Mouse (Mus musculus) testis, adult 2 months (tissue): ENCODE measurements around the gene Ttc17. TPM values are rescaled to one million over a fixed set of nuclear protein-coding genes. Genes with fewer than 3 reads are reported as not detected.

Source experiments
- H3K27ac ChIP-seq: fragments of 200-500 bp; 2 replicates; pipeline ENCODE4 v1.5.1; 2012; ENCODE audit warnings: low read depth, low read length; ENCODE audit not compliant: control insufficient read depth, insufficient read depth
- H3K27me3 ChIP-seq: fragments of 200-500 bp; 2 replicates; pipeline ENCODE4 v1.6.1; 2012; ENCODE audit warnings: mild to moderate bottlenecking, low read length, moderate library complexity; ENCODE audit not compliant: control insufficient read depth, insufficient read depth
- H3K36me3 ChIP-seq: fragments of 200-500 bp; 2 replicates; pipeline ENCODE4 v1.6.1; 2012; ENCODE audit warnings: mild to moderate bottlenecking, low read length; ENCODE audit not compliant: control insufficient read depth, insufficient read depth
- H3K4me1 ChIP-seq: fragments of 200-500 bp; 2 replicates; pipeline ENCODE4 v1.6.1; 2012; ENCODE audit warnings: low read length; ENCODE audit not compliant: control insufficient read depth, insufficient read depth
- H3K4me3 ChIP-seq: fragments of 200-500 bp; 2 replicates; pipeline ENCODE4 v1.5.1; 2012; ENCODE audit warnings: low read depth, mild to moderate bottlenecking, low read length, moderate library complexity, mixed read lengths; ENCODE audit not compliant: control insufficient read depth
- CTCF ChIP-seq: fragments of 200-500 bp; IDR thresholded peaks from 2 replicates; pipeline ENCODE4 v1.5.1; 2012; ENCODE audit warnings: low read depth, mild to moderate bottlenecking, inconsistent platforms, low read length, moderate library complexity; ENCODE audit not compliant: control insufficient read depth, insufficient read depth, insufficient replicate concordance
- POLR2A ChIP-seq: fragments of 200-500 bp; IDR thresholded peaks from 2 replicates; pipeline ENCODE4 v1.6.1; 2012; ENCODE audit warnings: low read depth, mild to moderate bottlenecking, inconsistent platforms, low read length, moderate library complexity; ENCODE audit not compliant: control insufficient read depth
- polyA plus RNA-seq: library from polyadenylated mRNA; depleted of rRNA; stranded (reverse); fragments of >200 nt; gene quantifications from 2 replicates; pipeline ENCODE4 v1.2.3, GENCODE M21; 2012; rRNA removed

Ttc17 gene
- 4.2 and 4.3 TPM in 2 replicates for polyA plus RNA-seq

GRCm38 (mm10) chr2:94406083-94406957 lies at the start of gene Ttc17:
Gene Ttc17, minus strand, starts transcription at chr2:94406689.
- H3K36me3 ChIP-seq = no peaks in the 10 kb centered on the region; the same call in 1 of the 2 replicates
- no peak for TF ChIP-seq CTCF
- peak; percentile 80 for TF ChIP-seq POLR2A
- no peaks in the 10 kb centered on the region; the same call in 1 of the 2 replicates for H3K4me1 ChIP-seq
- H3K27ac ChIP-seq = peak within 1 kb of the TSS; percentile 88
- H3K4me3 ChIP-seq = peak within 1 kb of the TSS; percentile 95
- H3K27me3 ChIP-seq = no peaks in the 10 kb centered on the region

GRCm38 (mm10) chr2:94449643-94450042 lies 43.2 kb upstream of the Ttc17 start:
- Histone ChIP-seq H3K4me1 (no peaks in the 10 kb centered on the region), H3K27ac (no peak overlapping the region)
- TF ChIP-seq POLR2A = no peak
- no peak for TF ChIP-seq CTCF

GRCm38 (mm10) chr2:94436952-94437351 lies 30.5 kb upstream of the Ttc17 start:
- Histone ChIP-seq H3K4me3 (peak overlapping the region; percentile 100), H3K4me1 (peaks cover 8% of the 10 kb centered on the region), H3K36me3 (no peaks in the 10 kb centered on the region), H3K27ac (peak overlapping the region; percentile 98), H3K27me3 (no peaks in the 10 kb centered on the region)
- TF ChIP-seq CTCF (no peak), POLR2A (no peak)

More at GRCm38 (mm10) chr2:94449643-94450042, 43.2 kb upstream of the Ttc17 start:
- H3K27me3 ChIP-seq = no peaks in the 10 kb centered on the region
- no peaks in the 10 kb centered on the region for H3K36me3 ChIP-seq
- H3K4me3 ChIP-seq = no peak overlapping the region

GRCm38 (mm10) chr2:94435481-94435880 lies 29.0 kb upstream of the Ttc17 start:
- H3K36me3 ChIP-seq = no peaks in the 10 kb centered on the region
- TF ChIP-seq POLR2A (no peak), CTCF (no peak)
- H3K4me1 ChIP-seq = peaks cover 8% of the 10 kb centered on the region
- H3K27me3 ChIP-seq = no peaks in the 10 kb centered on the region
- no peak overlapping the region for H3K4me3 ChIP-seq
- no peak overlapping the region for H3K27ac ChIP-seq

DNA sequence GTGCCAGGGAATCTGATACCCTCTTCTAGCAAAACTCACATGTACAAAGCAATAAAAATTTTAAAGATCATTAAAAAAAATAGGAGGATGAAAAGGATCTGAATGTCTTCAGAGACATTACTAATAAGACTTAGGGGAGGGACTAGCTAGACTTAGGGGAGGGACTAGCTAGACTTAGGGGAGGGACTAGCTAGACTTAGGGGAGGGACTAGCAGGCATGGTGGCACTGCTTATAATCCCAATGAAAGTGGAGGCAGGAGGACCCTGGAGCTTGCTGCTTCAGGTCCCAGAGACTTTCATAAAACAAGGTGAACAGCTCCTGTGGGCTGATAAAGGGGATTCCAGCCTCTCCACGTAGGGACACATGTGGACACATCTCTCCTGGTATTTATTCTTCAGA lies 28.3 kb upstream of the Ttc17 start:
- H3K4me1 ChIP-seq = peaks cover 8% of the 10 kb centered on the region
- TF ChIP-seq CTCF (no peak), POLR2A (no peak)
- H3K4me3 ChIP-seq = no peak overlapping the region
- H3K36me3 ChIP-seq = no peaks in the 10 kb centered on the region
- H3K27ac ChIP-seq = no peak overlapping the region
- no peaks in the 10 kb centered on the region for H3K27me3 ChIP-seq

DNA sequence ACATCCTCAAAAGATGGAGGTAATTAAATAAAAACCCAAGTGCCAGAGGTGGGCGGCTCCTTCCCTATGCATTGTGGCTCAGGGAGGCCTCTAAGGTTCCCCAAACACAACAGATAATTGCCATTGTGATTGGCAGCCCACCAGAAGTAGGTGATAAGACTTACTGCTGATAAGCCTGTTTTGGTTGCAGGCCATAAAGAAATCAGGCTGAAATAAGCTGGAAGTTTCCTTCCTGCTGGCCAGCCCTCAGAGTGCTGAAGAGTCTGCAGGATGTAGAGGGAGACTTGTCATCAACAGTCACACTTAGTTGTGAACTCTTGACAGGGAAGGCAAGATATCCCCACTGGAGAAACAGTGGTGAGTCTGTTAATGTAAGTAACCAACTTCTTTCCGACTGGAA lies 25.7 kb upstream of the Ttc17 start:
- Histone ChIP-seq H3K27me3 (no peaks in the 10 kb centered on the region), H3K27ac (no peak overlapping the region), H3K36me3 (no peaks in the 10 kb centered on the region), H3K4me3 (no peak overlapping the region), H3K4me1 (peaks cover 7% of the 10 kb centered on the region)
- TF ChIP-seq POLR2A (no peak), CTCF (no peak)

DNA sequence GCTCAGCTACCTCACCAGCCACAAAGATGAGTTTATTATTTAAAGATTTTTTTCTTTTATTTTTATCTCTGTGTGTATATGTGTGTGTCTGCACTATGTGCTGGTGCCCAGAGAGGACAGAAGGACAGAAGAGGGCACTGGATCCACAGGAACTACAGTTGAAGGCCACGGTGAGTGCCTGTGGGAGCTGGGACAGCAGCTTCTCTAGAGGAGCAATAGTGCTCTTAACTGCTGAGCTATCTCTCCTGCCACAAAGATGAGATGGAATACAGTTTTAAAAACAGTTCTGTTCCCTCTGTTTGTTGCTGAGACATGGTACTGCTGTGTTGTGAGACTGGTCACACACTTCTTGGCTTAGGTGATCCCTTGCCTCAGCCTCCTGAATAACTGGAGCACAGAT lies 22.0 kb upstream of the Ttc17 start:
- Histone ChIP-seq H3K27me3 (no peaks in the 10 kb centered on the region), H3K4me3 (no peak overlapping the region), H3K27ac (no peak overlapping the region), H3K4me1 (no peaks in the 10 kb centered on the region), H3K36me3 (peaks cover 1% of the 10 kb centered on the region; the same call in 1 of the 2 replicates)
- TF ChIP-seq CTCF (no peak), POLR2A (no peak)
